In genomic region chr1:166002520-166003155, GRCm38 (mm10) we compare ENCODE assay signal across 7 mouse cellular contexts. TPM values are rescaled to one million over a fixed set of nuclear protein-coding genes. Genes with fewer than 3 reads are reported as not detected.
DNase-seq lines count a peak whose midpoint lies in the region; ATAC-seq lines count a peak whose summit lies in the region.

Gene Pou2f1, minus strand, starts transcription at chr1:166002678.

- peak within 1 kb of the TSS; percentile 96 for H3K4me3 ChIP-seq in intestine, embryonic 16.5 days (ENCODE audit: low read length)
- H3K4me3 ChIP-seq in midbrain, embryonic 11.5 days (ENCODE audit: low read depth, low read length): peak within 1 kb of the TSS; percentile 97

- H3K36me3 ChIP-seq in intestine, embryonic 16.5 days (ENCODE audit: control insufficient read depth, insufficient read depth, low read length): no peaks in the 10 kb centered on the region
- no peaks in the 10 kb centered on the region for H3K36me3 ChIP-seq in midbrain, embryonic 11.5 days (ENCODE audit: control insufficient read depth, insufficient read depth, low read length)

- H3K4me1 ChIP-seq in intestine, embryonic 16.5 days (ENCODE audit: control insufficient read depth, insufficient read depth, low read length): peaks cover 5% of the 10 kb centered on the region
- H3K4me1 ChIP-seq in midbrain, embryonic 11.5 days (ENCODE audit: control insufficient read depth, insufficient read depth, low read length): peaks cover 17% of the 10 kb centered on the region

- no peaks in the 10 kb centered on the region for H3K27me3 ChIP-seq in intestine, embryonic 16.5 days (replicated peaks; ENCODE audit: control insufficient read depth, insufficient read depth, low read length)
- H3K27me3 ChIP-seq in midbrain, embryonic 11.5 days (ENCODE audit: control insufficient read depth, insufficient read depth, low read length): no peaks in the 10 kb centered on the region

- DNase-seq in adrenal gland, adult 8-10 months: peak; percentile 96
- DNase-seq in embryo, embryonic 9.5 days (ENCODE audit: extremely low spot score): peak; percentile 99
- DNase-seq in gastrocnemius, postnatal 4 days (ENCODE audit: low spot score in 2 of 2): peak; percentile 97
- DNase-seq in left cerebral cortex, postnatal 36 days (ENCODE audit: low spot score in 2 of 2): peak; percentile 94 to 96
- peak; percentile 100 for DNase-seq in midbrain, embryonic 11.5 days (ENCODE audit: low spot score, missing footprints)
- DNase-seq in skeletal muscle tissue, adult 2 months (ENCODE audit: low read depth, low spot score): peak; percentile 100

- WGBS in intestine, embryonic 16.5 days: under 1% methylated on average over 61 of the region's 61 CpGs
- WGBS in midbrain, embryonic 11.5 days: 0% methylated on average over 54 of the region's 61 CpGs

- no peaks in the 10 kb centered on the region for H3K9me3 ChIP-seq in intestine, embryonic 16.5 days (ENCODE audit: control insufficient read depth, low read length)
- H3K9me3 ChIP-seq in midbrain, embryonic 11.5 days (ENCODE audit: control insufficient read depth, low read length): no peaks in the 10 kb centered on the region

- H3K27ac ChIP-seq in intestine, embryonic 16.5 days (ENCODE audit: low read length): peak within 1 kb of the TSS; percentile 91
- peak within 1 kb of the TSS; percentile 90 for H3K27ac ChIP-seq in midbrain, embryonic 11.5 days (ENCODE audit: low read depth, low read length)

- H3K9ac ChIP-seq in intestine, embryonic 16.5 days (ENCODE audit: low read depth, low read length): peak within 1 kb of the TSS; percentile 96
- peak within 1 kb of the TSS; percentile 98 for H3K9ac ChIP-seq in midbrain, embryonic 11.5 days (ENCODE audit: low read length)

- peak within 1 kb of the TSS; percentile 96 for H3K4me2 ChIP-seq in intestine, embryonic 16.5 days (ENCODE audit: low read depth, low read length)
- H3K4me2 ChIP-seq in midbrain, embryonic 11.5 days: peak within 1 kb of the TSS; percentile 85

- intact Hi-C loops in left cerebral cortex, postnatal 36 days (cut with DNase I): loop anchor here (1.0 to 5.0 kb wide), 3 partner anchors 149 to 375 kb away; partner anchors contain the start of gene Tada1

- peak; percentile 84 for ATAC-seq in intestine, embryonic 16.5 days
- peak; percentile 90 for ATAC-seq in midbrain, embryonic 11.5 days (ENCODE audit: low FRiP score)

RNA-seq across cellular contexts. Expression of gene Pou2f1, which starts in this region (rescaled TPM):
- total RNA-seq in adrenal gland, adult 8-10 months (2022): 10 to 100 TPM; 10.6 to 23.3 (median 15.2) TPM
- 10 to 100 TPM; 11.2 TPM for total RNA-seq in gastrocnemius, postnatal 4 days (2021)
- polyA plus RNA-seq in intestine, embryonic 16.5 days (2015; fragmentation: Nextera tagmentation; extraction: Ambion mirVana): 8.3 and 8.4 TPM in 2 replicates
- 10 to 100 TPM; 11.3 to 22.7 TPM for total RNA-seq in left cerebral cortex, postnatal 36 days (2021)
- 31.3 and 32.1 TPM in 2 replicates for polyA plus RNA-seq in midbrain, embryonic 11.5 days (2014; fragmentation: Nextera tagmentation; extraction: Ambion mirVana)

Comparison
In these comparisons a context has a peak if more than half of its experiments do, and no peak if none do; other contexts are left out.
1. Peak in every context shown above with its lines: DNase-seq, ATAC-seq, H3K4me3 ChIP-seq and H3K27ac ChIP-seq.